Comparison of ENCODE assay signal across 32 mouse cellular contexts in genomic region chrX:147429129-147429528, GRCm38 (mm10). TPM values are rescaled to one million over a fixed set of nuclear protein-coding genes. Genes with fewer than 3 reads are reported as not detected.
DNase-seq lines count a peak whose midpoint lies in the region; ATAC-seq and TF ChIP-seq lines count a peak whose summit lies in the region.
"Had no signal": no experiment of that assay in that cellular context is flagged by ENCODE, and none has a peak within 500 bp of the region (broad histone marks: within the 10 kb centered on the region; RNA-seq: fewer than 3 reads in every experiment).

Il13ra2 (minus strand) TSS chrX:147429192.

- no peaks in the 10 kb centered on the region for H3K79me3 ChIP-seq in C2C12 (ENCODE audit: low read depth)

- H3K27me3 ChIP-seq in C2C12 (ENCODE audit: control insufficient read depth, insufficient read depth, insufficient read length), result no peaks in the 10 kb centered on the region
- H3K27me3 ChIP-seq: CH12.LX; hindbrain, embryonic 12.5 days; intestine, embryonic 15.5 days had no signal

- H3K36me3 ChIP-seq in C2C12 (ENCODE audit: control insufficient read depth, insufficient read depth), result no peaks in the 10 kb centered on the region
- H3K36me3 ChIP-seq: G1E; hindbrain, embryonic 12.5 days; intestine, embryonic 15.5 days had no signal

- no peaks in the 10 kb centered on the region for H3K79me2 ChIP-seq in C2C12 (ENCODE audit: control insufficient read depth, insufficient read depth)

- H3ac ChIP-seq in C2C12 (ENCODE audit: control insufficient read depth, insufficient read length, low read depth), result no peak within 1 kb of the TSS

- TF ChIP-seq CTCF in C2C12 (IDR thresholded peaks at IDR 0.05; ENCODE audit: control insufficient read depth, insufficient read depth, insufficient read length), result no peak

- no peak within 1 kb of the TSS for H3K4me3 ChIP-seq in C2C12 (ENCODE audit: insufficient read depth, poor library complexity, severe bottlenecking)
- H3K4me3 ChIP-seq: gastrocnemius, adult 2 months; hindbrain, embryonic 12.5 days; intestine, embryonic 15.5 days had no signal

- ATAC-seq in erythroblast, adult 5-6 weeks (replicated peaks; ENCODE audit: low FRiP score, poor library complexity, severe bottlenecking), result no peak
- ATAC-seq: activated CD4-positive, CD25-positive, alpha-beta regulatory T cell, adult 4 months; forebrain, embryonic 14.5 days; forebrain, postnatal 0 days; hindbrain, embryonic 16.5 days had no signal

- DNase-seq in 3134 (ENCODE audit: extremely low read depth, insufficient read length, low spot score), result peak; percentile 7
- peak; percentile 4 for DNase-seq in adipocyte (ENCODE audit: low spot score)
- no peak for DNase-seq in thymus, adult 18-20 months
- no peak for DNase-seq in thymus, postnatal 36 days
- DNase-seq: cerebellum, adult 11-12 months; cerebellum, adult 8-10 months; cerebellum, postnatal 36 days; embryo, embryonic 11 days; gastrocnemius, adult 2 months; gastrocnemius, postnatal 14 days; kidney, adult 11 months had no signal

TF ChIP-seq in C2C12, 6 proteins besides CTCF, POLR2A, EP300 and RAD21:
- TF ChIP-seq CEBPB (IDR thresholded peaks at IDR 0.05; ENCODE audit: low read depth), result peak; percentile 67
- TF ChIP-seq USF1 (IDR thresholded peaks at IDR 0.05; ENCODE audit: low read depth), result no peak

RNA-seq across cellular contexts. Expression of gene Il13ra2, which starts in this region (rescaled TPM):
- polyA plus RNA-seq in C2C12 (2012; fragmentation: generic; extraction: Trizol), result 0.02 TPM
- total RNA-seq in erythroblast, adult 5-6 weeks (2015; ENCODE audit: low replicate concordance), result not detected in 2 replicates
- total RNA-seq in erythroblast, adult 5-6 weeks (2017; ENCODE audit: low replicate concordance), result not detected in 2 replicates
- total RNA-seq: adrenal gland, adult 18-20 months; adrenal gland, postnatal 36 days; CH12.LX; G1E; gastrocnemius, adult 2 months; gastrocnemius, postnatal 14 days; gastrocnemius, postnatal 4 days; heart, adult 8-10 months; heart, postnatal 25 days; hematopoietic stem cell, adult 5-6 weeks had no signal
- polyA plus RNA-seq: activated CD4-positive, CD25-positive, alpha-beta regulatory T cell, adult 4 months; embryonic facial prominence, embryonic 11.5 days; forebrain, embryonic 11.5 days; forebrain, embryonic 14.5 days; G1E; heart, embryonic 11.5 days; heart, embryonic 14.5 days; heart, postnatal 0 days; intestine, embryonic 15.5 days had no signal

Comparison
In these comparisons a context has a peak if more than half of its experiments do, and no peak if none do; other contexts are left out.
1. DNase-seq: peak in 3134 (single experiment) and adipocyte (single experiment); none in thymus, adult 18-20 months (0 of 2) and thymus, postnatal 36 days (0 of 2).